17 mouse cellular contexts compared by ENCODE assay signal in the genomic region with DNA sequence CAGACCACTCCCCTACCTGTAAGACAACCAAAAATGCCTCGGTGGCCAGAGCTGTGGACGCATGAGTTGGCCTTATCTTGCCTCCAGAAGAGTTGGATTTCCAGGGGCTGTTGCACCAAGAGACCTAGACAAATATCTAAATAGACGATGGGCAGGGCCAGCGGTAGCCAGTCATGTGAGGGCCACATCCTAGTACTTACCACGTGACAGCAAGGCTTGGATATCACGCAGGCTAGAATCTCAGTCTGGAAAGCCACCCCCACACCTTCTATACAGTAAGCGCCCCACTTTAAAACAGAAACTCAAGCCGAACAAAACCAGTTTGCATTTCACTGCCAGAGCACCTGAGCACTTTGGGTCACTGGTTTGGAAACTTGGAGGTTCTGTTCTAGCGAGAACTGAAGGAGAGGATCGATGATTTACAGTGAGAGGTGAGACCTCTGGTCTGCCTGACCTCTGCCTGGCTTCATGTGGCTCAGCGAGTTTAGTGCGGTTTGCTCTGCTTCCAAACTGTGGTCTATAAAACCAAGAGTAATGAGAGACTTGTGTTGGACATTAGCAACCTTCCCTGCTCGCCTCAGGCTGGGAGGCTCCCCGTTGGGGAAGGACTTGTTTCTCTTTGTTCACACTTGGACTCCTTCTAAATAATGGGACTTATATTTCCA. TPM values are rescaled to one million over a fixed set of nuclear protein-coding genes. Genes with fewer than 3 reads are reported as not detected.
A peak's percentile ranks its signal among the peaks of the same experiment; 100 is the strongest.
DNase-seq lines count a peak whose midpoint lies in the region; ATAC-seq and TF ChIP-seq lines count a peak whose summit lies in the region.
"Had no signal": no experiment of that assay in that cellular context is flagged by ENCODE, and none has a peak within 500 bp of the region (broad histone marks: within the 10 kb centered on the region; RNA-seq: fewer than 3 reads in every experiment).

No protein-coding gene starts in this region.

- H3K27me3 ChIP-seq in embryonic facial prominence, embryonic 14.5 days (replicated peaks; ENCODE audit: control insufficient read depth, insufficient read depth, low read length), result no peaks in the 10 kb centered on the region
- peaks cover 33% of the 10 kb centered on the region for H3K27me3 ChIP-seq in embryonic facial prominence, embryonic 10.5 days (replicated peaks; ENCODE audit: low read depth, poor library complexity, severe bottlenecking)
- H3K27me3 ChIP-seq: CH12.LX; embryonic facial prominence, embryonic 12.5 days had no signal

- peak; percentile 47 for DNase-seq in embryonic facial prominence, embryonic 14.5 days (ENCODE audit: low spot score)
- DNase-seq in embryonic facial prominence, embryonic 10.5 days (ENCODE audit: low spot score), result no peak
- DNase-seq in kidney, adult 9 months, result peak; percentile 65
- DNase-seq in kidney, postnatal 4 days, result peak; percentile 50 to 67
- peak; percentile 70 for DNase-seq in yolk sac, embryonic 10.5 days (ENCODE audit: low spot score)
- no peak for DNase-seq in ovary, postnatal 14 days (ENCODE audit: low spot score)
- DNase-seq in urinary bladder, postnatal 36 days (ENCODE audit: low spot score in 2 of 2), result no peak
- DNase-seq in lung, adult 2 months, result no peak
- DNase-seq: cerebellum, postnatal 14 days; heart, postnatal 4 days; lung, postnatal 14 days; spleen, adult 18-20 months had no signal

- 71% methylated on average over 14 of the region's 14 CpGs for WGBS in embryonic facial prominence, embryonic 14.5 days
- 82% methylated on average over 14 of the region's 14 CpGs for WGBS in embryonic facial prominence, embryonic 10.5 days
- WGBS in lung, adult 2 months, result 77% methylated on average over 14 of the region's 14 CpGs

- H3K4me1 ChIP-seq in embryonic facial prominence, embryonic 14.5 days (ENCODE audit: control insufficient read depth, insufficient read depth, low read length), result peaks cover 41% of the 10 kb centered on the region
- peaks cover 64% of the 10 kb centered on the region for H3K4me1 ChIP-seq in embryonic facial prominence, embryonic 10.5 days
- peaks cover 6% of the 10 kb centered on the region for H3K4me1 ChIP-seq in lung, adult 2 months (ENCODE audit: control insufficient read depth, insufficient read depth, low read length)

- H3K4me3 ChIP-seq in embryonic facial prominence, embryonic 14.5 days (ENCODE audit: low read depth, low read length), result no peak overlapping the region
- H3K4me3 ChIP-seq in embryonic facial prominence, embryonic 10.5 days, result no peak overlapping the region
- H3K4me3 ChIP-seq in lung, adult 2 months (replicated peaks; ENCODE audit: extremely low read depth, low read depth, low read length), result no peak overlapping the region
- H3K4me3 ChIP-seq: embryonic facial prominence, embryonic 12.5 days; heart, embryonic 13.5 days had no signal

- H3K36me3 ChIP-seq in embryonic facial prominence, embryonic 14.5 days (ENCODE audit: control insufficient read depth, insufficient read depth, low read length), result no peaks in the 10 kb centered on the region
- H3K36me3 ChIP-seq in embryonic facial prominence, embryonic 10.5 days (replicated peaks), result no peaks in the 10 kb centered on the region
- H3K36me3 ChIP-seq: embryonic facial prominence, embryonic 12.5 days; heart, embryonic 13.5 days had no signal

- no peak overlapping the region for H3K4me2 ChIP-seq in embryonic facial prominence, embryonic 14.5 days (ENCODE audit: low read depth, low read length)
- H3K4me2 ChIP-seq: embryonic facial prominence, embryonic 12.5 days; heart, embryonic 13.5 days; liver, embryonic 11.5 days had no signal

- TF ChIP-seq CTCF in lung, adult 2 months (IDR thresholded peaks at IDR 0.05; ENCODE audit: insufficient read depth, low read length), result no peak

- no peak for ATAC-seq in embryonic facial prominence, embryonic 14.5 days (ENCODE audit: low read depth)
- ATAC-seq: hindbrain, postnatal 0 days had no signal

- no peak for TF ChIP-seq POLR2A in lung, adult 2 months (IDR thresholded peaks at IDR 0.05; ENCODE audit: borderline replicate concordance, extremely low read depth, low read depth, low read length)

- H3K9me3 ChIP-seq in embryonic facial prominence, embryonic 14.5 days (ENCODE audit: control insufficient read depth, low read length), result no peaks in the 10 kb centered on the region
- H3K9me3 ChIP-seq in embryonic facial prominence, embryonic 10.5 days, result no peaks in the 10 kb centered on the region
- H3K9me3 ChIP-seq: embryonic facial prominence, embryonic 12.5 days; heart, embryonic 13.5 days had no signal

- no peak overlapping the region for H3K27ac ChIP-seq in embryonic facial prominence, embryonic 14.5 days (replicated peaks; ENCODE audit: low read depth, low read length)
- no peak overlapping the region for H3K27ac ChIP-seq in embryonic facial prominence, embryonic 10.5 days (replicated peaks)
- H3K27ac ChIP-seq: embryonic facial prominence, embryonic 12.5 days; heart, embryonic 13.5 days; hindbrain, postnatal 0 days had no signal

- H3K9ac ChIP-seq in embryonic facial prominence, embryonic 14.5 days (ENCODE audit: low read depth, low read length), result no peak overlapping the region
- H3K9ac ChIP-seq: embryonic facial prominence, embryonic 12.5 days; heart, embryonic 13.5 days had no signal

RNA-seq across cellular contexts. Expression of gene Papln, which starts 4.9 kb away (rescaled TPM):
- 1.8 and 2.6 TPM in 2 replicates for polyA plus RNA-seq in embryonic facial prominence, embryonic 14.5 days (2014; fragmentation: Nextera tagmentation; extraction: Ambion mirVana)
- 0.10 and 0.29 TPM in 2 replicates for polyA plus RNA-seq in embryonic facial prominence, embryonic 10.5 days (2016; fragmentation: Nextera tagmentation; extraction: Ambion mirVana)
- 1.8 and 2.0 TPM in 2 replicates for polyA plus RNA-seq in lung, adult 2 months (2012; rRNA removed)

Comparison
In these comparisons a context has a peak if more than half of its experiments do, and no peak if none do; other contexts are left out.
1. DNase-seq: peak in embryonic facial prominence, embryonic 14.5 days (single experiment), kidney, adult 9 months (single experiment), kidney, postnatal 4 days (2 of 2) and yolk sac, embryonic 10.5 days (single experiment); none in embryonic facial prominence, embryonic 10.5 days (single experiment), ovary, postnatal 14 days (single experiment), urinary bladder, postnatal 36 days (0 of 2) and lung, adult 2 months (single experiment).